Mouse (Mus musculus): ENCODE measurements around the gene Gfi1b. TPM values are rescaled to one million over a fixed set of nuclear protein-coding genes. Genes with fewer than 3 reads are reported as not detected.
A peak's percentile ranks its signal among the peaks of the same experiment; 100 is the strongest.

Gfi1b gene
- polyA plus RNA-seq, 1 experiment = 0.79 TPM

DNA sequence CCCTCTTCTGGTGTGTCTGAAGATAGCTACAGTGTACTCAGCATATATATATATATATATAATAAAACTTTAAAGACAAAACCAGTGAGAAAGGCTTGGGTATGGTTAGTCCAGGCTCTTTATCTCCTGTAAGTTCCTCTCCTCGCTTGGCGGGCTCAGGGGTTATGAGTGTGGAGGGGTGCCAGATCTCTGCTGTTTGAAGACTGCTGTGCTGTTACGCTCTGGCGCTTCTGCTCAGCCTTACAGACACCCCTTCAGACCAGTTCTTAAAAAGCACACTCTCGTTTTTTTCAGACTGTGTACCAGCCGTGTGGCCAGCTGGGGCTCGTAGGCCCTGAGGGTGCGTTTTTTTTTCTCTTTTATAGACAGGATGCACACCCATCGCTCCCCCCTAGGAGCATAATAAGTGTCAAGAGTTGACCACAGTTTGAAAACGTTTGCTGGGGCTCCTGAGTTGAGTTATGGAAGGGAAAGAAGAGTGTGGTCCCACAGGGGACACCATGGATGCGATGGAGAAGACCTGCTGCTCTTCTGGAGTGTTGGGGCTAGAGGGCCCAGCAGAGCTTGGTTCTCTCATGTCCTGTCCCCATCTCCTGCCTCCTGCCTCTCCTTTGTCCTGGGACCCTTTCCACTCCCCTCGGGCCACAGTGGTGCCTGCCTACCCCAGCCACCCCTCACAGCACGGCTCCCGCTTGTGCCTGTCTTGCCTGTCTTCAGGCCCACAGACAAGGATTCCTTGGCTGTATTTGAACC, 15.8 kb downstream of the Gfi1b start:
- 67% methylated on average over 14 of the region's 14 CpGs for WGBS
- DNase-seq (ENCODE audit: low read depth, low spot score) = no peak

GRCm38 (mm10) chr2:28603542-28603941, 18.2 kb downstream of the Gfi1b start:
- WGBS = 59% methylated on average over 5 of the region's 5 CpGs

DNA sequence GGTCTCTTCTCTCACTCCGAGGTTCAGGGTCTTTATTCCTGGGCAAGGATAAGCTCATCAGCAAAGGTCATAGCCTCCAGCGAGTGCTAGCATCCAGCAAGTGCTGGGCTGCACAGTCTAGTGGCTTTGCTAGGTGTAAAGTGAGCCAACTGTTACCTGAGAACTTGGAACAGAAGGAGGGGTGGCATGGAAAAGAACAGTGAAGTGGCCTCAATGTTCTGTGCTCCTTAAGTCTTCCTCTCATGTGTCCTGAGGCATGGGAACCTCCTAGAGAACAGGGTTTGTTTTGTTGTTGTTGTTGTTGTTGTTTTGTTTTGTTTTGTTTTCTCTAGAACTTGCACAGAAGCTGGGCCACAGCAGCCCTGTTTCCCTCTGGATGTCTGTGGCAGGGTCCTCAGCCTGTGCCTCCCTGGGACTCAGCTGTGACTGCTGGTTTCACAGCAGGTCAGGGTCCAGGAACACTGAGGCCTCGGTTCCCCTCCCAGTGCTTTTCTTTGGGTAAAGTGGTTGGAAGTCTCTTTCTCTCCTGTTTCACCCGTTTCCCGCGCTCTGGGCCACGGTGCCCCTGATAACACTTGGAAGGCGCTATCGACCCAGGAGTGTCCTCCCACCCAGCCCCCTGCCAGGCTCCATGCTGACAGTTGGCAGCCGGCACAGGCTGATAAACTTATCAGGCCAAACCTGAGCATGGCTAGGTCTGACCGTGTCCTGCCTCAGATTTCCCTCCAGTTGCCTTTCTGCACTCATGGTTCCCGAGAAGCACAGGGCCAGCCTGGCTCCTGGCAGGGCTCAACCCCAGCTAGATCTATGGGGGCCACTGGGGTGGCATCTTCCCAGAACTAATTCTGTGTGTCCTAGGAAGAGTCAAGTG, 19.8 kb downstream of the Gfi1b start:
- no peak for DNase-seq (ENCODE audit: low read depth, low spot score)
- 69% methylated on average over 12 of the region's 12 CpGs for whole genome bisulfite sequencing

More at GRCm38 (mm10) chr2:28603542-28603941, 18.2 kb downstream of the Gfi1b start:
- DNase-seq (ENCODE audit: low read depth, low spot score) = no peak

- DNase-seq (ENCODE audit: low read depth, low spot score) = no peak
- whole genome bisulfite sequencing = 71% methylated on average over 6 of the region's 6 CpGs
These were observed 22.2 kb downstream of the Gfi1b start for GRCm38 (mm10) chr2:28599569-28599900.

DNA sequence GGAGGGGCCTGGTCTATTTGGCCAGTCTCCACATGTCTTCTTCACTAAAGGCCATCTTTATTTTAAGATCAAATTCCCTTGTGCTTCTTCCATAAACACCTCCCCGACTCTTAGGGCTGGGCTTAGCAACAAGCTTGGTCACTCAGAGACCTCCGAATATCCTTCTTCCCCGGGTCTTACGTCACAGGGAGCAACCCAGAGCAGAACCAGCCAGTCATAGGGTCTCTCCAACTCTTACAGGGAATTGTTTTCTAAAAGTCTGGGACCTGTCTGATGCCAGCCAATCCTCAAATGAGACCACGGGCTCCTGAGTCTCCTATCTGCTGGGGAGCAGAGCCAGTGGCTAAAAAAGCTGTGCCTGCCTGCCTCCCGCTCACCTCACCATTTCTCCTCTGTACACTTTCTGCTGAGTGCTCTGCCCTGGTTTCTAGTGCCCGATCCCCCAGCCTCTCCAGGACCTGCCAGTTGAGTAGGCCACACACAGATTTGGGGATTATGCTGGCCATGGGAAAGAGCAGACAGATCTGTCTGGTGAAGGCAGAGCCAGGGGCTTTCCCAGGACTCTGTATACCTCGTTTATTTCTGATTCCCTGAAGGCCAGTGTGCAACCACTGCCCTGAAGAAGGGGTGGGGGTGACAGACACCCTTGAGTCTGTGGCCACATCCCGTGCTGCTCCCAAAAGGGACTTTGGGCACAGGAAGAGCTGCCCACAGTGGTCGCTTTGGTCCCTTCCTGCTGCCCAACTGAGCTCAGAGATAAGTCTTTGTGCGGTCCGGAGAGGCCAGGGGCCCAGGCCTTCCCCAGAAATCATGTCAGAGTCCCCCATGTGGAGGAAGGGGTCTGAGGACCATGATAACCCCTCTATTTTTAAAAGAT, 22.9 kb downstream of the Gfi1b start:
- DNase-seq (ENCODE audit: low read depth, low spot score) = no peak
- WGBS = 65% methylated on average over 12 of the region's 12 CpGs

- DNase-seq (ENCODE audit: low read depth, low spot score) = no peak
- 72% methylated on average over 7 of the region's 7 CpGs for WGBS
These were observed 23.8 kb downstream of the Gfi1b start for GRCm38 (mm10) chr2:28597733-28598547.

DNA sequence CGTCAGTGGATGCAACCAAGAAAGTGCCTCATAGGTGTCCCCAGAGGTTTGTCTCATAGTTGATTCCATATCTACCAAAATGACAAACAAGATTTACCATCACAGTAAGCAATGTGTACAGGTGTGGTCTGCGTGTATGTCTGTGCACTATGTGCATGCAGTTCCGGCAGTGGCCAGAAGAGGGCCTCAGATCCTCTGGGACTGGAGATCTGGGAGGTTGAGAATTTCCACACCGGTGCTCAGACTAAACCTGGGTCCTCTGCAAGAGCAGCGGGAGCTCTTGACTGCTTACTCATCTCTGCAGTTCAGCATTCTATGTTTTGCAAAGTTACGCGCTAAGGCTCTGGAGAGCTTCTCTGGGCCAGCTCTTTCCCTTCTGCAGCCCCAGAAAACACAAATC, 24.8 kb downstream of the Gfi1b start:
- no peak for DNase-seq (ENCODE audit: low read depth, low spot score)
- 91% methylated on average over 7 of the region's 7 CpGs for WGBS

- WGBS = 61% methylated on average over 7 of the region's 7 CpGs
- DNase-seq (ENCODE audit: low read depth, low spot score) = no peak
These were observed 25.8 kb downstream of the Gfi1b start for GRCm38 (mm10) chr2:28596021-28596420.

- 5% methylated on average over 15 of the region's 15 CpGs for WGBS
- no peak for DNase-seq (ENCODE audit: low read depth, low spot score)
These were observed 29.0 kb downstream of the Gfi1b start for GRCm38 (mm10) chr2:28592809-28593208.

DNA sequence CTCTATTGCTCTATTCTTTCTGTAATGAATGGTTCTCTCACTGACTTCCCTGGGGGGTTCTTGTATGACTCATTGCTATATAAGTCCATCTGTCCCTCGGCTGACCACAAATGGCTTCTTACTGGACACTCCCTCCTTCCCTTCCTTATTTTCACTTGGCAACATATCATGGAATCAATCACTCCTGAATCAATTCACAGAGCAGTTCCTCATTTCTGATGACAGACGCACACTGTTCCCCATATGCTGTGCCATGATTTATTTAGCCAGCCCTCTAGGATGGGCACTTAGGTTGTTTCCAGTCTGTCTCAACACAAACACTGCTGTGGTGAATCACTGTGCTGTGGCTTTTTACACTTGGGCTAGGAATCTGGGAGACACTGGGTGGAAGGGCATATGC, 30.3 kb downstream of the Gfi1b start:
- 26% methylated on average over 2 of the region's 2 CpGs for WGBS
- DNase-seq (ENCODE audit: low read depth, low spot score) = no peak

GRCm38 (mm10) chr2:28588574-28588973, 33.2 kb downstream of the Gfi1b start:
- no peak for DNase-seq (ENCODE audit: low read depth, low spot score)

GRCm38 (mm10) chr2:28585730-28586129, 36.1 kb downstream of the Gfi1b start:
- DNase-seq (ENCODE audit: low read depth, low spot score) = no peak
- WGBS = 25% methylated on average over 2 of the region's 2 CpGs

More at GRCm38 (mm10) chr2:28588574-28588973, 33.2 kb downstream of the Gfi1b start:
- 50% methylated on average over 1 of the region's 1 CpGs for WGBS

GRCm38 (mm10) chr2:28585043-28585571, 36.7 kb downstream of the Gfi1b start:
- WGBS = 9% methylated on average over 6 of the region's 6 CpGs
- peak; percentile 71 for DNase-seq (ENCODE audit: low read depth, low spot score)

DNA sequence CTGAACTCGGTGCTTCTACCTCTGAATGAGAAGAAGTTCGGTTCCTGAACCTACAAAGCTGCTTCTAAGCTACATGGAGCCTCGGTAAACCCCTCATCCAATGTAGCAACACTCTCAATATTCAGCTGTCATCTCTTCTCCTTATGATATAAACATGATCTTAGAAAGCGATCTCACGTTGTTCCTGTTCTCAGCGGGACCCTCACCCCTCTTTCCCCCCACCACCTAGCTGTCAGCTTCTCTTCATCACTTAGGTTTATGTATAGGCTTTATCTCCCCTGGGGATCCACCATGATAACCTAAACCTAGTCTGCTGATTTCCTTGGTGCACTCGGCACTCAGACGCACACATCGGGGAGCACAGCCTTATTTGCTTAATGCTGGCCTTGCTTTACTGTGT, 38.1 kb downstream of the Gfi1b start, which contains the start of gene Gtf3c5:
Gene Gtf3c5 (minus strand): TSS at position 101 of the 400 bp plus-strand sequence.
- WGBS = 78% methylated on average over 9 of the region's 9 CpGs
- DNase-seq (ENCODE audit: low read depth, low spot score) = no peak

DNA sequence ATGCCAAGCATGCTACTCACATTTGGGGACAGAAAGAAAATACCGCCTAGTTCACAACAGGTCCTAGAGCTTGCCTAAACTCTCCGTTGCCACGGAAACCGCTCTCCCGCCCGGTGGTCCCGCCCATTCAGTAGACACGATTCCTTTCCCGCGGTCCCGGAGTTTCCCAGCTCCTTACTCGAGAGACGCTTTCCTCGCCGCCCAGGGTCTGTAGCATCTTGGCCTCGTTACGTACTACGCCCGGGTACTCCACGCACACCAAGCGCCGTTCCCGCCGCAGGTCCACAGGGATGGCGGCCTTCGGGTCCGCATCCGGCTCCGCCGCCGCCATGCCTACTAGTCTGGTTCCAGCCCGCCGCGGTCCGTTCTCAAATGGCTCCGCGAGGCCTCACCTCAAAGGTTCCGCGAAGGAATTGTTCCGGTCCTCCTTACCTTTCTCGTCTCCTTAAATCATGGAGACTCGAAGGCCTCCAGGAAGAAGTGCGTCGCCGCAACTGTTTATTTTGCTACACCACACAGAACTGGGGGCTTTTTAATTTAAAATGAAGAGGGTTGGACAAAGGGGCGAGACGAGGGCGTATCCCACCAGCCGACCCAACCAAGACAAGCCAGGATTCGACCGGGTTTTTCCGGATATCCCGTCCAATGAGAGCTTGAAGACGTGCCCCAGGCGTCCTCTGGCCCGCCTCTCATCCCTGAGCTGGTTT, 39.0 kb downstream of the Gfi1b start:
- under 1% methylated on average over 55 of the region's 56 CpGs for WGBS
- peak; percentile 76 for DNase-seq (ENCODE audit: low read depth, low spot score)

DNA sequence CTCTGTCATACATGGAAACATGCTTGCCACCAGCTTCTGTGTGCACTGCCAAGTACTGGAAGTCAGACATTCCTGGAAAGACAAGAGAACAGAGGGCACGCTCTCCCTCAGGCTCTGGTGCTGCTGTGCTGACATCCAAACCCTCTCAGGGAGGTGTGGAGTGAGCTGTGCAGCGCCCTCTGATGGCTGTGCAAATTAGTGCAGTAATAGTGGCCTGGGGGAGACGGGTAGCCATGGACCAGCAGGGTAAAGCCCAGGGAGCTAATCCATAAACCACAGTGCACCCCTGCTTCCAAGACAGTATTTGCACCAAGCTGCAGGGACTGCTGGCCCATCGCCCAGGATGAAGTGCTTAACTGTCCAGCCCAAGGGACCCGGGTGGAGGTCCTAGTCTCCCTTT, 43.8 kb downstream of the Gfi1b start:
- WGBS = 74% methylated on average over 5 of the region's 5 CpGs
- no peak for DNase-seq (ENCODE audit: low read depth, low spot score)

- WGBS = 76% methylated on average over 3 of the region's 3 CpGs
- DNase-seq (ENCODE audit: low read depth, low spot score) = no peak
These were observed 45.0 kb downstream of the Gfi1b start for GRCm38 (mm10) chr2:28576815-28577214.

GRCm38 (mm10) chr2:28575341-28575740, 46.4 kb downstream of the Gfi1b start:
- WGBS = 56% methylated on average over 4 of the region's 4 CpGs
- DNase-seq (ENCODE audit: low read depth, low spot score) = no peak

All from large intestine, adult 2 months (tissue).